Mouse (Mus musculus) spleen, postnatal 14 days (tissue): Measurements from ENCODE around the gene Fntb.

ENCODE experiments used
- DNase-seq, 2 experiments: peaks; one replicate each; pipeline ENCODE4 v3.0.0; 2021 to 2022; ENCODE audit warnings: low spot score in 2 of 2

Gene Fntb

GRCm38 (mm10) chr12:76920398-76920797 lies 155.0 kb downstream of the Fntb start:
- no peak for DNase-seq

DNA sequence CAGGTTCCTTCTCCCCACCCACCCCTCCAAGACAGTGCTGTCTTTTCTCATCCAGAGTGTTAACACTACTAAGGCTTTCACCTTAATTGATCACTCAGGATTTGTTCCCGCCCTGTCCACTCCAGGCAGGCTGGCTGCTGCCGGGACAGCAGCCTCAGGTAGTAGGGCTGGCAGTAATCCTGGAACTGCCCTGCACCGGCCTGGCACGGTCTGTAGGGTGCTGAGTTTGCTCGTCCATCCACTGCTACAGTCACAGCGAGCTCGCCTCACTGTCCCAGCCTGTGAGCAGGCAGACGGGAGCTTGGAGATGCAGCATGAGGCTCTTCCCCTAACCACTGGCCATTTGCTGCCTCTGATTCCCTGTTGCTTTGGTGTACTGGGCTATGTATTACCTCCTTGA lies 155.6 kb downstream of the Fntb start:
- DNase-seq, result no peak

DNA sequence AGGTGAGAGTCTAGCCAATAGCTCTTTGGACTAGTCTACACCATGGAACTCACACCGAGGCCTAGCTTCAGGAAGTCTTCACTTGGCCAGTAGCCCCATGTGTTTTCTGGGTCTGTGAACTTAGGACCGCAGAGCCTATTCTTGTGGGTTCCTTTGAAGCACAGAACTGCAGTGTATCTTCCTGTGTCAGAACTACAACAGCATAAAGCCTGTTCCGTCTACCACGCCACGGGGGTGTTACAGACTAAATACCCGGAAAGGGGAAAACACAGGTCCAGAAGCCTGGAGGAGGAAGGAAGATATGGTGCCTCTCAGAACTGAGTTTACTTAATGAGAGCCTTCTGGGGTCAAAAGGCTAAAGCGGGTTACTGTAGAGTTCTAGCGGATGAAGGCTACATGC lies 157.7 kb downstream of the Fntb start:
- DNase-seq, result no peak

- DNase-seq, result no peak
These were observed 159.7 kb downstream of the Fntb start for GRCm38 (mm10) chr12:76924904-76925604.

DNA sequence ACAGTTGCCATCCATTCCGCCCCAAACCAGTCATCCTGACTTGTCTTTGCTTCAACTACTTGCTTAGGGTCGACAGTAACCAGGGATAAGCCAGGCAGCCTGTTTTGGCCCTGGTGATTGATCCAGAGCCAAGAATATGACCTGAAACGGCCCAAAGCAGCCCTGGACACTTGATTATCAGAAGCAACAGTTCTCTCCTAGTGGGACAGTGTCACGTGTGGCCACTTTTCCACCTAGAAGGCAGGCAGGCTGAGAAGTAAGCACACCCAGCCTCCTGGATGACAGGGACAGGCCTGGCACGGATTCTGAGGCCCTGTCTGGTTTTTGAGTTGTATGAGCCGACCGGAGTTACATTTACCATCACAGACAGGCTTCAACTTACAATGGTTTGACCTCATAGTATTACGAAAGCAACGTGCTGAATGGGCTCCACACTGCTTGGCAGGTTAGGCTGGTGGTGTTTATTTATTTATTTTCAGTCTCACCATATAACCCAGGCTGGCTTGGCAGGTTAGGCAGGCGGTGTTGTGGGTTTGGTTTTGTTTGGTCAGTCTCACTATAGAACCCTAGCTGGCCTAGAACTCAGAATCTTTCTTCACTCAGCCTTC lies 161.1 kb downstream of the Fntb start:
- no peak for DNase-seq

DNA sequence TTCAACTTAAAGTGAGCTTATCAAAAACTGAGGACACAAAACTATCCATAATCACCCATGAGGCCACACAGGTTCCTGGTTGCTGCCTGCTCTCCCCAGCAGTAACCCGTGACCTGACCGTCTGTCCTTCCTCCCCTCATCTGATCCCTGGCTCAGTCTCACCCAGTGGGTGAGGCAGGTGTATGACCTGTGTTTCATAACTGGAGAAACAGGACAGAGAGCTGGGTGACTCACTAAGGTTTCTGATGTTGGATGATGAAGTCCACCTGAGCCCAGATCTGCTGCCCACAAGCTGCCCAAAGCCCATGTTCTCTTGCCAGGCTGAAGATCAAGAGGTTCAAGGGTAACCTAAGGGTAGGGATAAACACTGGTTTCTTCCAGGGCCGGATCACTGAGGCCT lies 161.6 kb downstream of the Fntb start:
- no peak for DNase-seq

- DNase-seq, result no peak
These were observed 162.2 kb downstream of the Fntb start for GRCm38 (mm10) chr12:76927539-76927938.

GRCm38 (mm10) chr12:76930177-76930576 lies 164.8 kb downstream of the Fntb start:
- no peak for DNase-seq

- no peak for DNase-seq
These were observed 166.6 kb downstream of the Fntb start for GRCm38 (mm10) chr12:76931739-76932687.

DNA sequence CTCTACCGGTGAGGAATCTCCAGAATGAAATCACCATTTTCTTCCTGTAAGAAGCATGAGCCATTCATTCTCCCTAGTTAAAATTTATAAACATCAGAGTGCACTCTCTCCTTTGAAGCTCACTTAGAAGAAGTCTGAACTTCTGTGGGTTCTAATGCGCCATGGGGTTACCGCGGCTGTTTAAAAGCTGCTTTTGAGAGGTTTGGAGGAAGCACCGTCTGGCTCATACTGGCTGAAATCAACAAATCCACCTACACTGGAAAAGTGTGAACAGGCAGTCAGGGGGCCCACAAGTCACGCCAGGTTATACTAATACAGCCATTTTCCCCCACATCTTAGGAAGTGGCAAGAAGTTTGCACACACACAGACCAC lies 167.3 kb downstream of the Fntb start:
- no peak for DNase-seq

- no peak for DNase-seq
These were observed 169.0 kb downstream of the Fntb start for GRCm38 (mm10) chr12:76934438-76934837.

DNA sequence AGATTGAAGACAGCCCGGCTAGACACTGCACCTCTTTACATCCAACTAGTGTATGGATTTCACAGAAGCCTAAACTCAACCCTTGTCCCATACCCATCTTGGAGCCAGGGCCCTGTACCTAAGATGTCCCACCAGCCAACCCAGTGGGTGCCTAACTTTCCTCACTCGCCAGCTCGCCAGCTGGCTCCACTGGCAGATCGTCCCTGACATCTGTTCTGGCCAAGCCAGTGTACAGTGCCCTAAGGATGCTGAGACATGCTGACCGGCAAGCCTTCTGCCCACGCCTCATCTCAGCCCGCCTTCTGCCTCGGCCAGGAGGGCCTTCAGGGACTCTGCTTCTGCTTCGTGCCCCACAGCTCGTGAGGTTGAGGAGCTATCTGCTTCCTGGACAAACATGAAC lies 170.8 kb downstream of the Fntb start:
- no peak for DNase-seq

DNA sequence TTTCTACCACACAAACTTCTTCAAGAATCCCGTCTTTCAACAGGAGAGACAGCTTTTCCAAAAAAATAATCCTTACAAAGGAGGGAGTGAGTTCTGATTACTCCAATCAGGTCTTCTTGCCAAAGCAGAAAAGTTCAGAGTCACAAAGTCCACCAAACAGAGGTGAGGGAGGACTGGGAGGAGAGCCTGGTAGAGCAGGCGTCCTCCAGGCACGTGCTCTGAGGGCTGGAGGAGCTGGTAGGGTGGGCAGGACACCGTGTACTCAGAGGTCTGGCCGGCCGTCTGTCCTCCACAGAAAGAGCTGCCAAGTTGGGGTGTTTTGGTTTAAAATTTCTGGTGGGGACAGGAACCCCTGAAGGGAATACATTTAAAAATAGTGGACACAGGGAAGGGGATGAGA lies 172.6 kb downstream of the Fntb start:
- DNase-seq, result no peak

DNA sequence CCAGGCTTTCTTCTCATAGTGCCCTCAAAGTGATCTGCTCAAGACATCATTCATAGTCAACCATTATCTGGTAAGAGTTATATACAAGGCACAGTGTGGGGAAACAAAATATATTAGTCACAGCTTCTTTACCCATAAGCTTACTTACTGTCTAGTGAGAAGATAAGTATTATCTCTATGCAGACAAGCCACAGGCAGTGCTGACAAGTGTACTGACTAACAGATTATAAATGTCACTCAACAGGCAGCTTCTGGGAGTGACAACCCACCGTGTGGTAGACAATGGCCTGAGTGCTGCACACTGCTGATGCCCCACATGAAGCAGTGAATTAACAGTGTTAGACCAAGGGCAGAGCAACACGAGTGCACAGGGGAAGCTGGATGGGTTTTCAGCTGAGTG lies 176.1 kb downstream of the Fntb start:
- no peak for DNase-seq

GRCm38 (mm10) chr12:76942476-76942875 lies 177.1 kb downstream of the Fntb start:
- no peak for DNase-seq

DNA sequence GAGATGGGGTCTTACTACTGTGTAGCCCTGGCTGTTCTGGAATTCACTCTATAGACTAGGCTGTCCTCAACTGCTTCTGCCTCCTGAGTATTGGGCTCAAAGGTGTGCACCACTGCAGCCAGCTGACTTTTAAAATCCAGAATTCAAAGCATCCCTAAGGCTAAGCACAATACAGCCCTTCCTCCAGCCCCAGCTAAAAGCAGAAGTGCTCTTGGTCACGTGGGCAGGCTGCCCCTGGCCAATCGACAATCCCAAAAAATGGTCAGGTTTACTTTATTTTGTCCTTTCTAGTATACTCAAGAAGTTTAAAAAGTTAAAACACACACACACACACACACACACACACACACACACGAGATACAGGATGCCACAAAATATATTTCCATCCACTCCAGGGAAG lies 177.7 kb downstream of the Fntb start:
- no peak for DNase-seq

DNA sequence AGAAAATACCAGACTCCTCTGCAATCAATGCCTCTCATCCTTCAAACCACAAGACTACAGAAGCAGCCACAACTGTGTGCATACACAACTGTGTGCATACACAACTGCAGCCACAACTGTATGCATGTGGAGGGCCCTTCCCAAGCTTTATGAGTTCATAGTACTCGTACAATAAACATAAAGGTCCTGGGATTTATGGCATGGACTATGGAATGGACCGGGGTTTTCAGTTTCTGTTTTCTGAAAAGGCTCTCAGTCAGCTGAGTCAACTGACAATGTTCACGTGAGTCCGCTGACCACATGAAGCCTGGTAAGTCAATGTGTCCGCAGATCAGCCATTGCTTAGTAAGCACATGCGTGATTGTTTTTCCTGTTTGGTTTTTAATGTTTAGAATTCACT lies 178.1 kb downstream of the Fntb start:
- no peak for DNase-seq

DNA sequence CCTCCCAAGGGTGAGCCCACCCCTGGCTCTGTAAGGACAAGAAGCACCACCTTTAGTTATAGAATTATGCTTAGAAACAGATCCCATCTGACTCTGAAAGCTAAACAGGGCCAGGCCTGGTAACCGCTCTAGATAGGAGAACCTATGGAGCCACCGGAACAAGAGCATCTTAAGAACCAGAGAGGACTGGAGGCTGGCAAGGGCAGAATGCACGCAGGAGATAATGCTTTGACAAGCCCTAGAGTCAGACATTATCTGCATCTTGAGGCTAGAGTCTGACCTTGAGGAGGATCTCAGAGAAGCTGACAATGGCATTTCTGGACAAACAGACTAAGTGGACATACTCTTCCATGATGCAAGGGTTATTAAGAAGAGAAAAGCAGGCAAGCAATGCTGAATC lies 182.1 kb downstream of the Fntb start:
- DNase-seq, result no peak

DNA sequence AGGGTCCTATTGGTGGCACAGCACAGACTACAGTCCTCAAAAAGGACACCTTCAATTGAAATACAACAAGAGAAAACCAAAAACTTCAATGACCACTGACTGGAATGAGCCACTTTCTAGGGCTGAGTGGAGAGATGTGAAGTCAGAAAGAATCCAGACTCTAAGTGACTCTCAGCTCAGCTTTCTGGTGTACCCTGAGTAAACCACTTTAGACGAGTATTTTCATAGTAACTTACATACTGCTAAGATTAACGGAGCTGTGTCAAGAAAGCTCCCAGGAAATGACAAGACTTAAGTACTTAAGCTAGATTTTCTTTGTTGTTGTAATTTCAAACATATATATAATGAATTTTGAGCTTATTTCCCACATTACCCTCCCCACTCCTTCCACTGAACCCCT lies 182.8 kb downstream of the Fntb start:
- DNase-seq, result no peak

- no peak for DNase-seq
These were observed 183.4 kb downstream of the Fntb start for GRCm38 (mm10) chr12:76948781-76949180.

GRCm38 (mm10) chr12:76950330-76950729 lies 184.9 kb downstream of the Fntb start:
- DNase-seq, result no peak

GRCm38 (mm10) chr12:76953750-76954363 lies 188.5 kb downstream of the Fntb start:
- DNase-seq, result no peak
